Mouse (Mus musculus) left cerebral cortex, adult 6 months (tissue): ENCODE results near the gene Gcnt4. TPM values are rescaled to one million over a fixed set of nuclear protein-coding genes. Genes with fewer than 3 reads are reported as not detected.

Experiments used
- long read RNA-seq, 2 experiments: library from polyadenylated mRNA; unstranded; transcript quantifications; one replicate each; pipeline ENCODE4 v2.0.0; 2019 to 2020
- polyA plus RNA-seq: library from polyadenylated mRNA; unstranded; fragments of <200 nt; fragmentation: Nextera tagmentation; gene quantifications from 2 replicates; pipeline ENCODE4 v1.2.3, GENCODE M21; 2021

Gene Gcnt4
- polyA plus RNA-seq: 3.0 and 4.4 TPM in 2 replicates
- long read RNA-seq, experiment 1, full-length matches to known transcripts: 4 of 11 reads
- long read RNA-seq, experiment 1, partial matches to known transcripts: 0 of 11 reads
- long read RNA-seq, experiment 1, other reads (novel, unspliced or antisense): 7 of 11 reads
- long read RNA-seq, experiment 2, partial matches to known transcripts: 0 of 3 reads
- long read RNA-seq, experiment 2, other reads (novel, unspliced or antisense): 3 of 3 reads

GRCm38 (mm10) chr13:96923999-96924961, at the start of gene Gcnt4:
TSS of gene Gcnt4 (plus strand) at chr13:96924689.

Other genes with a start within 250 kb of the Gcnt4 start
- 0.20 TPM in 2 replicates for gene Ankrd31, start 176.4 kb upstream of the Gcnt4 start, polyA plus RNA-seq
- not detected in 2 replicates for gene 1700029F12Rik, start 109.7 kb downstream of the Gcnt4 start, polyA plus RNA-seq
- 13.5 and 16.1 TPM in 2 replicates for gene Fam169a, start 142.6 kb downstream of the Gcnt4 start, polyA plus RNA-seq
- gene Gm6169, start 174.5 kb downstream of the Gcnt4 start, polyA plus RNA-seq: 0.25 TPM in 1 of 2 replicates, not detected in the other
- 10.5 and 12.9 TPM in 2 replicates for gene Gfm2, start 213.2 kb downstream of the Gcnt4 start, polyA plus RNA-seq
- gene Nsa2, start 213.2 kb downstream of the Gcnt4 start, polyA plus RNA-seq: 28.5 and 38.6 TPM in 2 replicates